Mouse (Mus musculus) liver, embryonic 15.5 days (tissue): ENCODE data around the gene Sergef. TPM values are rescaled to one million over a fixed set of nuclear protein-coding genes. Genes with fewer than 3 reads are reported as not detected.

Experiments used
- ATAC-seq: fragments of 200-750 bp; cut with Nextera tagmentation; 2 replicates; pipeline ENCODE4 v1.8.0; 2017; ENCODE audit warnings: moderate number of reproducible peaks, mild to moderate bottlenecking, moderate library complexity; ENCODE audit not compliant: insufficient read depth
- H3K27ac ChIP-seq: fragments of 300-500 bp; sonication (generic); replicated peaks from 2 replicates; pipeline ENCODE4 v1.5.1; 2015; ENCODE audit warnings: mild to moderate bottlenecking, inconsistent platforms
- H3K27me3 ChIP-seq: fragments of 300-500 bp; sonication (generic); 2 replicates; pipeline ENCODE4 v1.6.1; 2015; ENCODE audit warnings: mild to moderate bottlenecking, inconsistent platforms
- H3K36me3 ChIP-seq: fragments of 300-500 bp; sonication (generic); replicated peaks from 2 replicates; pipeline ENCODE4 v1.6.1; 2015; ENCODE audit warnings: moderate library complexity, mild to moderate bottlenecking, inconsistent platforms
- H3K4me1 ChIP-seq: fragments of 300-500 bp; sonication (generic); replicated peaks from 2 replicates; pipeline ENCODE4 v1.6.1; 2015; ENCODE audit warnings: inconsistent platforms
- H3K4me2 ChIP-seq: fragments of 300-500 bp; sonication (generic); 2 replicates; pipeline ENCODE4 v1.6.1; 2015; ENCODE audit warnings: moderate library complexity, mild to moderate bottlenecking, inconsistent platforms
- H3K4me3 ChIP-seq: fragments of 300-500 bp; sonication (generic); replicated peaks from 2 replicates; pipeline ENCODE4 v1.5.1; 2015; ENCODE audit warnings: mild to moderate bottlenecking, inconsistent platforms
- H3K9ac ChIP-seq: fragments of 300-500 bp; sonication (generic); 2 replicates; pipeline ENCODE4 v1.6.1; 2015; ENCODE audit warnings: moderate library complexity, mild to moderate bottlenecking, inconsistent platforms
- H3K9me3 ChIP-seq: fragments of 300-500 bp; sonication (generic); replicated peaks from 2 replicates; pipeline ENCODE4 v1.6.1; 2016; ENCODE audit warnings: inconsistent platforms
- WGBS: fragments of 180-500 bp; shearing (Covaris S2); methylation state at CpG from one replicate; pipeline ENCODE4 v1.1.7; 2015; ENCODE audit warnings: mixed read lengths; ENCODE audit not compliant: insufficient replicate concordance; 5-methylcytosine and 5-hydroxymethylcytosine counted together
- polyA plus RNA-seq: library from polyadenylated mRNA; unstranded; fragments of >200 nt; fragmentation: Nextera tagmentation; extraction: Ambion mirVana; gene quantifications from 2 replicates; pipeline ENCODE4 v1.2.1, GENCODE M21; 2015

The Sergef gene
- polyA plus RNA-seq, 1 experiment from 2014 or later = 5.2 TPM

DNA sequence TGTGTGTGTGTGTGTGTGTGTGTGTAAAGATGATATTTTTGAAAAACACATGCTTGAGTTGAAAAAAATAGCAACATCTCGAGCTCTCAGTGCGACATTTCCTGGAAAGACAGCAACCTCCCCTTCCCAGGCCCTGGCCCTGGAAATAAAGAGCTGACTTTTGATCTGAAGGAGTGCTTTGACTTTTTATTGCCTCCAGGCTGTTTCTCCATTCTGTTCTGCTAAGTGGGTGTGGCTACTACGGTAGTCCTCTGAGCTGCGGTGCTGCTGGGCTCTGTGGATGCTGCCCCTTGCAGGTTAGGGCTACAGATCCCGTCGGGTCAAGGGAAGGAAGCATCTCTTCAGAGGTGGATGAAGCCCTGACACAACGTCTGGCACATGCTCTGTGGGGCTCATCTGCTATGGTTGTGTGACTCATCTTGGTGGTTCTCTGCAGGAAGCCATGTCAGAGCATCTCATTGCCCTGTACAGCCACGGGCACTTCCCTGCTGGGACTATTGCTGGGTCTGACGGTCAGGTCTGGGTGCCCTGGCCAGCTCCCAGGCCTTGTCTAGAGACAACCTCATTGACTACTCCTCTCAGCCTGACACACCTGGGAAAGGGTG, 201.0 kb downstream of the Sergef start:
- ATAC-seq = no peak
- Histone ChIP-seq H3K27ac (no peak overlapping the region), H3K4me2 (no peak overlapping the region), H3K4me1 (no peaks in the 10 kb centered on the region), H3K9ac (no peak overlapping the region), H3K27me3 (no peaks in the 10 kb centered on the region), H3K36me3 (no peaks in the 10 kb centered on the region), H3K9me3 (no peaks in the 10 kb centered on the region), H3K4me3 (no peak overlapping the region)
- 35% methylated on average over 9 of the region's 9 CpGs for WGBS

GRCm38 (mm10) chr7:46435833-46436232, 203.8 kb downstream of the Sergef start:
- no peak overlapping the region for H3K4me2 ChIP-seq
- WGBS = 67% methylated on average over 5 of the region's 5 CpGs

GRCm38 (mm10) chr7:46433874-46434273, 205.7 kb downstream of the Sergef start:
- 61% methylated on average over 5 of the region's 5 CpGs for WGBS
- Histone ChIP-seq H3K4me1 (no peaks in the 10 kb centered on the region), H3K9ac (no peak overlapping the region), H3K9me3 (no peaks in the 10 kb centered on the region), H3K27me3 (no peaks in the 10 kb centered on the region), H3K36me3 (no peaks in the 10 kb centered on the region), H3K27ac (no peak overlapping the region), H3K4me2 (no peak overlapping the region), H3K4me3 (no peak overlapping the region)
- no peak for ATAC-seq

More at GRCm38 (mm10) chr7:46435833-46436232, 203.8 kb downstream of the Sergef start:
- Histone ChIP-seq H3K4me3 (no peak overlapping the region), H3K27ac (no peak overlapping the region), H3K9ac (no peak overlapping the region), H3K36me3 (no peaks in the 10 kb centered on the region), H3K9me3 (no peaks in the 10 kb centered on the region), H3K27me3 (no peaks in the 10 kb centered on the region), H3K4me1 (no peaks in the 10 kb centered on the region)
- no peak for ATAC-seq

GRCm38 (mm10) chr7:46425012-46425411, 214.6 kb downstream of the Sergef start:
- no peak for ATAC-seq
- WGBS = 55% methylated on average over 4 of the region's 4 CpGs
- no peaks in the 10 kb centered on the region for H3K9me3 ChIP-seq
- H3K27me3 ChIP-seq = no peaks in the 10 kb centered on the region
- H3K27ac ChIP-seq = no peak overlapping the region
- H3K4me3 ChIP-seq = no peak overlapping the region
- H3K4me1 ChIP-seq = no peaks in the 10 kb centered on the region
- H3K36me3 ChIP-seq = no peaks in the 10 kb centered on the region
- H3K4me2 ChIP-seq = no peak overlapping the region
- H3K9ac ChIP-seq = no peak overlapping the region

DNA sequence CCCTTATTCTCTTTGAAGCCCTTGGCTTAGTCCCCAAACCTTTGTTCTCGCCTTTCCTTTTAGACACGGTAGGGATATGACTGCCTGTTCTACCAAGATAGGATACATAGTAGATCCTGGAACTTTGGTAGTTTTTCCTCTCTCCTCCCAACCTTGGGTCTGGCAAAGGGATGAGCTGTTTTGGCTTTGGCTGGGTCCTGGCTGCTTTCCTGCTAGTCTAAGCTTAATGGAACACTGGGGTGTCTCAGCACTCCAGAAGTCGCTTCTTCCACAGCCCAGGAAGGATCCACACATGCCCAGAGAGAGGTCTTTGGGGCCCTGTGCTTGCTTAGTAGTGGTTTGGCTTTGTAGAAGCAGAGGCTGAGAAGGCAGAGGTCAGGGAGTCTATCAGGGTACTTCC, 215.7 kb downstream of the Sergef start:
- no peaks in the 10 kb centered on the region for H3K36me3 ChIP-seq
- H3K9ac ChIP-seq = no peak overlapping the region
- WGBS = 56% methylated on average over 3 of the region's 3 CpGs

DNA sequence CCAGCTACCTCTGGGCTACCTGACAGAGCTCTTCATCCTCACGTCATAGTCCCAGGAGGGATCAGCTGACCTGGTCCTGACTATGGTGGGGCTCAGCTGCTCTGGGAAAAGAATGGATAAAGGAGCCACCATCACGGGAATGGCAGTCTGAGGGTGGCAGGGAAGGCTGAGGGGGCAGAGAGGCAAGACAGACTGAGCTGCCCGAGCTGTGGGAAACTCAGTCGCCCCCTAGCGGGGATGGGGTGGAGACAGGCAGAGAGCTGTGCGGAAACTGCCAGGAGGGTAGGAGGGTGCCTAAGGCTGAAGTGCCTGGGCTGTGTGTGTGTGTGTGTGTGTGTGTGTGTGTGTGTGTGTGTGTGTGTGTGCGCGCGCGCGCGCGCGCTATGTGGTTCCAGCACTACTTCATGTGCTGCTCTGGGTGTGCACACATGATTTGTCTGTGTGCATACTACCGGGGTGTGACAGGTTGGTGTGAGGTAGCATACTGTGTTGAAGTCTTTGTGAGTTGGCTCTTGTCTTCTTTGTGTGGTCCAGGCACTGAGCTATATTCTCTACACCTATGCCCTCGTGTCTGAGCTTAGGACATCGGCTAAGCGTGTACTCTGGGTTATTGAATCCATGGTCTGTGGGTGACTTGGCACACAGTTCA, 216.7 kb downstream of the Sergef start:
- no peak for ATAC-seq
- H3K4me2 ChIP-seq = no peak overlapping the region
- 52% methylated on average over 15 of the region's 18 CpGs for WGBS

More for the DNA sequence above, 215.7 kb downstream of the Sergef start:
- H3K4me3 ChIP-seq = no peak overlapping the region
- no peaks in the 10 kb centered on the region for H3K9me3 ChIP-seq
- H3K27ac ChIP-seq = no peak overlapping the region
- H3K4me2 ChIP-seq = no peak overlapping the region
- no peaks in the 10 kb centered on the region for H3K27me3 ChIP-seq
- no peak for ATAC-seq
- H3K4me1 ChIP-seq = no peaks in the 10 kb centered on the region

DNA sequence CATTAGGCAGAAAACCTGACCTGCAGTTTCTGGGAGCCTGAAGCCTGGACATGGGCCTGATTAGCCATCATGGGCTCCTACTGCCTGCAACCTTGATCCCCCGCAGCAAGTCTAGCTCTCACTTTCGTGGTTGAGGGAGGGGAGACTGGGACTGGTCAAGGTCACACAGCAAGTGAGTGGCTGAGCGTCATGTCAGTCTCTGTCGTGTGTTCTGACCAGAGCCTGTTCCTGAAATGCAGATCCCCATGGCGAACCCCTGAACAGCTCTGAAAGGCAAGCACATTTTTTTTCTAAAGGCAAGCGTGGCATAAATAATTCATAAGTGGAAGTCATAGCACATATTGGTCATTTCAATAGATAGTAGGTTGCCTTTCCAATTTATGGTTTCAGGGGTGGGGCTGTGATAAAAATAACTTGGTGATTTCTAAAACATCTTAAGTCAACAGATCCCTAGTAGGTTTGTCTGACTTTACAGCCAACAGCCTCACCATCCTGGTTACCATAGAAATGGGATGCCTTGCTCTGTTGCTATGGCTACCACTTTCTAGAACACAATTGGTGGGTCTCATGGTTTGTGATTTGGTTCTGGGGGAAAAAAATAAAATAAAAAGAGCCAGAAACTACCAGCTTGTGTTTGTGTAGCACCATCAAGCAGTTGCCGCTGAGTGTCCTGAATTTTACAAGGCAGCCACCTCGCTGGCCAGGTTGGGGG, 217.4 kb downstream of the Sergef start:
- no peak for ATAC-seq
- Histone ChIP-seq H3K27me3 (no peaks in the 10 kb centered on the region), H3K36me3 (no peaks in the 10 kb centered on the region), H3K9ac (no peak overlapping the region), H3K4me3 (no peak overlapping the region), H3K4me1 (no peaks in the 10 kb centered on the region), H3K9me3 (no peaks in the 10 kb centered on the region), H3K4me2 (no peak overlapping the region), H3K27ac (no peak overlapping the region)
- 56% methylated on average over 8 of the region's 8 CpGs for WGBS

More for the DNA sequence above, 216.7 kb downstream of the Sergef start:
- Histone ChIP-seq H3K27me3 (no peaks in the 10 kb centered on the region), H3K4me3 (no peak overlapping the region), H3K9me3 (no peaks in the 10 kb centered on the region), H3K4me1 (no peaks in the 10 kb centered on the region), H3K36me3 (no peaks in the 10 kb centered on the region), H3K9ac (no peak overlapping the region), H3K27ac (no peak overlapping the region)

DNA sequence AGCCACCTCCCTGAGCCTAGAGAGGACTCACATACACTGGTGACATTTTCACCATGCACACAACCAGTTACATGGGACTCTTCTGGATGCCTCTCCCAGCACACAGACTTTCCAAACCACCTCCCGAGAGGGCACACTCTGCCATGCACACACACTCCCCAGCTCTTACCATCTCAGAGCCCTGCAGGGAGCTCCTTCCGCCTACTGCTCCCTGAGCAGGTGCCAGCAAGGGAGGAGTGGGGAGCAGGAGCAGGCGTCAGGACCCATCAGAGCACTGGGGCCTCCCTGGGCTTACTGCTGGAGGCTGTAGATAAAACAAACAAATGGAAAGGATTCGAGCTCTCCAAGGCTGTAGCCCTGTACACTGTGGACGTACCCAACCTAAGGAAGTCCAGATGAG, 218.1 kb downstream of the Sergef start:
- H3K36me3 ChIP-seq = no peaks in the 10 kb centered on the region
- H3K4me3 ChIP-seq = no peak overlapping the region
- no peaks in the 10 kb centered on the region for H3K9me3 ChIP-seq
- no peaks in the 10 kb centered on the region for H3K27me3 ChIP-seq
- H3K27ac ChIP-seq = no peak overlapping the region
- 32% methylated on average over 5 of the region's 5 CpGs for WGBS
- no peak overlapping the region for H3K4me2 ChIP-seq
- no peaks in the 10 kb centered on the region for H3K4me1 ChIP-seq
- no peak overlapping the region for H3K9ac ChIP-seq
- ATAC-seq = no peak

DNA sequence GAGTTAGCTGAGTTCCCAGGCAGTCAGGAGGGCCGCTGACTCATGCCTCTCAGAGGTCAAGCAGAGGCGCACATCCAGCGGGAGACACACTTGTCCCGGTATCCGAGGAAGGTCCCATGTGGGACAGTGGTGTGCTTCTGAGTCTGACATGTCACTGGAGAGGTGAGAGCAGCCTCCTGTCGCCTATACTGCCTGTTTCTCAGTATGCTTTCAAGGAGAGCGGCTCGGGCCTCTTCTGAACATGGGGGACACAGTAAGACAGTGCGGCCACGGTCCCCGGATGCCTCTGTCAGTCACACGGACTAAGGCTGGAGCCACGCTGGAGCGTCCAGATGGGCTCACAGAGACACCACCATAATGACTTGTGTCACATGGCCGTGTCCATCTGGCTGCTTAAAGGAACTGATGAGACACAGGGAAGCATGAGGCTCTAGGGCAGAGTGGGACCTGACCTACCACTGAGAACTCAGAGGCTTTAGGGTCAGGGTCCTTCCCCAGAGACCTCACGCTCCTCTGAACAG, 221.4 kb downstream of the Sergef start:
- no peak overlapping the region for H3K9ac ChIP-seq
- no peaks in the 10 kb centered on the region for H3K36me3 ChIP-seq
- no peaks in the 10 kb centered on the region for H3K4me1 ChIP-seq
- ATAC-seq = no peak
- 62% methylated on average over 16 of the region's 16 CpGs for WGBS
- no peaks in the 10 kb centered on the region for H3K27me3 ChIP-seq
- H3K27ac ChIP-seq = no peak overlapping the region
- H3K4me3 ChIP-seq = no peak overlapping the region
- no peaks in the 10 kb centered on the region for H3K9me3 ChIP-seq
- H3K4me2 ChIP-seq = no peak overlapping the region

GRCm38 (mm10) chr7:46417467-46417866, 222.1 kb downstream of the Sergef start:
- no peak overlapping the region for H3K27ac ChIP-seq
- WGBS = 55% methylated on average over 7 of the region's 7 CpGs
- no peak overlapping the region for H3K9ac ChIP-seq
- no peaks in the 10 kb centered on the region for H3K27me3 ChIP-seq
- H3K9me3 ChIP-seq = no peaks in the 10 kb centered on the region
- H3K4me2 ChIP-seq = no peak overlapping the region
- H3K4me3 ChIP-seq = no peak overlapping the region
- H3K36me3 ChIP-seq = no peaks in the 10 kb centered on the region
- no peak for ATAC-seq
- no peaks in the 10 kb centered on the region for H3K4me1 ChIP-seq

DNA sequence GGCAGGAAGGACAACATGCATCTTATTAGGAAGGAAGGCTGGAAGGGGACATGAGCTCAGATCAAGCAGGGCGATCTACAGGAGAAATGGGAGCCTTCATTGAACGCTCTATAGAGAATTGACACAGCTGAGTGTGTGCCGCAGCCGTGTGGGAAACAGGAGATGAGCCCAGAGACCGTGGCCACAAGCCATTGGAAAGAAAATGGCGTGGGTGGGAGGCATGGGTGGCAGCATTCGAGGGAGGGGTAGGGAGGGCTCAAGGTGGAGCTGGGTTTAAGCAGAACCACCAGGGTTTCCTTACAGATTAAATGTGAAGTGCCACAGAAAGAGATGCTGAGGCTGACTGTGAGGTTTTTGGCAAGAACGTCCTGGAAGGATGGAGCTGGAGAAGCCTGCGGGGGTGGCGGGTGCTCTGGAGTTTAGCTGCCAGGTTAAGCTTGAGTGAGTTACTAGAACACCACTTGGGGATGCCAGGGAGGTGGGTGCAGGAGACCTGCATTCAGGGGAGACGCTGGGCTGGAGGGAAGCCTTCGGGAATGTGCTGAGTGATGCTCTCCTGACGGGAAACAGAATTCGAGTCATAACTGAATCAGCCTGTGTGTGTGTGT, 223.7 kb downstream of the Sergef start:
- H3K36me3 ChIP-seq = no peaks in the 10 kb centered on the region
- H3K9me3 ChIP-seq = no peaks in the 10 kb centered on the region
- no peaks in the 10 kb centered on the region for H3K27me3 ChIP-seq
- H3K4me3 ChIP-seq = no peak overlapping the region
- no peaks in the 10 kb centered on the region for H3K4me1 ChIP-seq
- no peak overlapping the region for H3K9ac ChIP-seq
- no peak overlapping the region for H3K27ac ChIP-seq
- ATAC-seq = no peak
- WGBS = 59% methylated on average over 14 of the region's 14 CpGs
- no peak overlapping the region for H3K4me2 ChIP-seq
